29 mouse cellular contexts compared by ENCODE assay signal in genomic region chr10:14034046-14034445, GRCm38 (mm10).
DNase-seq lines count a peak whose midpoint lies in the region; ATAC-seq lines count a peak whose summit lies in the region.
"Had no signal": no experiment of that assay in that cellular context is flagged by ENCODE, and none has a peak within 500 bp of the region (broad histone marks: within the 10 kb centered on the region; RNA-seq: fewer than 3 reads in every experiment).

No protein-coding gene starts in this region.

- peak; percentile 24 for DNase-seq in heart, adult 11 months
- DNase-seq in heart, embryonic 10.5 days (ENCODE audit: low spot score): no peak
- DNase-seq in 416B (ENCODE audit: low read depth): peak; percentile 78
- DNase-seq in thymus, postnatal 25 days: no peak
- DNase-seq in cerebellum, adult 18-20 months: no peak
- DNase-seq: adrenal gland, postnatal 10 days; cerebellum, adult 11 months; cerebellum, adult 8-10 months; cerebellum, postnatal 10 days; cerebellum, postnatal 36 days; embryo, embryonic 11 days; gastrocnemius, postnatal 14 days; heart, adult 18-20 months; heart, postnatal 14 days; heart, postnatal 4 days; kidney, adult 11 months had no signal

- H3K4me1 ChIP-seq in heart, embryonic 10.5 days: peaks cover 9% of the 10 kb centered on the region; the same call in 1 of the 2 replicates
- H3K4me1 ChIP-seq: embryonic facial prominence, embryonic 10.5 days; embryonic facial prominence, embryonic 13.5 days; forebrain, embryonic 12.5 days; forebrain, embryonic 15.5 days; intestine, embryonic 15.5 days had no signal

- no peaks in the 10 kb centered on the region for H3K9me3 ChIP-seq in heart, embryonic 10.5 days
- H3K9me3 ChIP-seq: embryonic facial prominence, embryonic 10.5 days; embryonic facial prominence, embryonic 13.5 days; forebrain, embryonic 12.5 days; forebrain, embryonic 15.5 days; G1E; heart, embryonic 13.5 days; intestine, embryonic 15.5 days had no signal

- 86% methylated on average over 7 of the region's 7 CpGs for WGBS in heart, embryonic 10.5 days

- no peak overlapping the region for H3K4me3 ChIP-seq in heart, embryonic 10.5 days
- H3K4me3 ChIP-seq: embryonic facial prominence, embryonic 10.5 days; embryonic facial prominence, embryonic 13.5 days; erythroblast, embryonic 14.5 days; forebrain, embryonic 12.5 days; forebrain, embryonic 15.5 days; heart, embryonic 13.5 days; intestine, embryonic 15.5 days had no signal

- no peak overlapping the region for H3K27ac ChIP-seq in heart, embryonic 10.5 days
- H3K27ac ChIP-seq: embryonic facial prominence, embryonic 10.5 days; embryonic facial prominence, embryonic 13.5 days; forebrain, embryonic 12.5 days; forebrain, embryonic 15.5 days; heart, embryonic 13.5 days; hindbrain, embryonic 14.5 days; hindbrain, postnatal 0 days; intestine, embryonic 15.5 days had no signal

- no peaks in the 10 kb centered on the region for H3K36me3 ChIP-seq in heart, embryonic 10.5 days
- H3K36me3 ChIP-seq: embryonic facial prominence, embryonic 10.5 days; embryonic facial prominence, embryonic 13.5 days; forebrain, embryonic 12.5 days; forebrain, embryonic 15.5 days; G1E; heart, embryonic 13.5 days; intestine, embryonic 15.5 days had no signal

- peak; percentile 48 for ATAC-seq in CD4-positive, CD25-positive, alpha-beta regulatory T cell, adult 4 months
- ATAC-seq: forebrain, embryonic 15.5 days; hindbrain, postnatal 0 days; intestine, embryonic 15.5 days; Patski had no signal

- no peaks in the 10 kb centered on the region for H3K27me3 ChIP-seq in heart, embryonic 10.5 days (ENCODE audit: insufficient read depth, poor library complexity, severe bottlenecking)
- H3K27me3 ChIP-seq: CH12.LX; embryonic facial prominence, embryonic 13.5 days; forebrain, embryonic 12.5 days; forebrain, embryonic 15.5 days; heart, embryonic 13.5 days; intestine, embryonic 15.5 days; Patski had no signal

Comparison
In these comparisons a context has a peak if more than half of its experiments do, and no peak if none do; other contexts are left out.
1. DNase-seq: peak in heart, adult 11 months (single experiment) and 416B (single experiment); none in heart, embryonic 10.5 days (single experiment), thymus, postnatal 25 days (single experiment) and cerebellum, adult 18-20 months (0 of 2).